Mouse (Mus musculus) kidney, embryonic 15.5 days (tissue): ENCODE results near the gene Itpr1. TPM values are rescaled to one million over a fixed set of nuclear protein-coding genes. Genes with fewer than 3 reads are reported as not detected.

Experiments
- ATAC-seq: fragments of 200-750 bp; cut with Nextera tagmentation; replicated peaks from 2 replicates; pipeline ENCODE4 v1.8.0; 2017; ENCODE audit warnings: moderate TSS enrichment; ENCODE audit not compliant: low FRiP score
- H3K27ac ChIP-seq: fragments of 300-500 bp; sonication (generic); 2 replicates; pipeline ENCODE4 v1.5.1; 2015; ENCODE audit warnings: mild to moderate bottlenecking, inconsistent platforms
- H3K27me3 ChIP-seq: fragments of 300-500 bp; sonication (generic); 2 replicates; pipeline ENCODE4 v1.6.1; 2015; ENCODE audit warnings: inconsistent platforms
- H3K36me3 ChIP-seq: fragments of 300-500 bp; sonication (generic); 2 replicates; pipeline ENCODE4 v1.6.1; 2015; ENCODE audit warnings: inconsistent platforms
- H3K4me1 ChIP-seq: fragments of 300-500 bp; sonication (generic); 2 replicates; pipeline ENCODE4 v1.6.1; 2015; ENCODE audit warnings: inconsistent platforms
- H3K4me2 ChIP-seq: fragments of 300-500 bp; sonication (generic); 2 replicates; pipeline ENCODE4 v1.6.1; 2015; ENCODE audit warnings: moderate library complexity, mild to moderate bottlenecking, inconsistent platforms
- H3K4me3 ChIP-seq: fragments of 300-500 bp; sonication (generic); replicated peaks from 2 replicates; pipeline ENCODE4 v1.5.1; 2015; ENCODE audit warnings: mild to moderate bottlenecking, inconsistent platforms
- H3K9ac ChIP-seq: fragments of 300-500 bp; sonication (generic); 2 replicates; pipeline ENCODE4 v1.6.1; 2015; ENCODE audit warnings: mild to moderate bottlenecking, inconsistent platforms
- H3K9me3 ChIP-seq: fragments of 300-500 bp; sonication (generic); replicated peaks from 2 replicates; pipeline ENCODE4 v1.6.1; 2016; ENCODE audit warnings: inconsistent platforms
- WGBS: fragments of 180-500 bp; shearing (Covaris S2); methylation state at CpG from one replicate; pipeline ENCODE4 v1.1.7; 2015; ENCODE audit warnings: mixed read lengths; 5-methylcytosine and 5-hydroxymethylcytosine counted together
- polyA plus RNA-seq: library from polyadenylated mRNA; unstranded; fragments of >200 nt; fragmentation: Nextera tagmentation; extraction: Ambion mirVana; gene quantifications from 2 replicates; pipeline ENCODE4 v1.2.1, GENCODE M21; 2015

The Itpr1 gene
- polyA plus RNA-seq, 1 experiment from 2014 or later, result 19.4 TPM

DNA sequence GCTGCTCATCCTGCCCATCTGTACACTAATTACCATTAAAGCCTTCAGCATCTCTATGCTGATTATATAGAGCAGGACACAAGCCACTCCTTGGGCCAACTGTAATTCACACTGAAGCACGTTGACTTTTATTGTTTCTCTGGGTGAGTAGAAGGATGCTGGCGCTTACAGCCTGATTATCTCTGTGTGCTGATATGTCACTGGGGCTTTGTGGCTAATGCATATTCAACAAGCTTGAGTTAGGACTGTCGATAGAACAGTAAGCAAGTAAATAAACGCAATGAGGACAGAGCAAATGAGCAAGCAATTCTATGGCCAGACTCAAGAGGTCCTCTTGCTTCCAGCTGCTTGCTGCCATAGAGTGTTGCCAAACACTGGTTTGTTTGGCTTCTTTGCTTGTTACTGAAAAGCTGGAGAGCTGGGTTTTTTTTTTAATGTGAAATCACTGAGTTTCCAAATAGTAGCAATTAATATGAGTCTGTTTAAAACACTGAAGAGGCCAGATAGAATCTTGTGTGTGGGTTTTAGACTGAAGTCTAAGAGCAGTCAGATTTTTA, 103.5 kb downstream of the Itpr1 start:
- no peak overlapping the region for H3K27ac ChIP-seq
- WGBS, result 83% methylated on average over 4 of the region's 4 CpGs
- ATAC-seq, result no peak
- no peaks in the 10 kb centered on the region for H3K36me3 ChIP-seq
- no peaks in the 10 kb centered on the region for H3K9me3 ChIP-seq
- H3K4me2 ChIP-seq, result no peak overlapping the region
- no peak overlapping the region for H3K9ac ChIP-seq
- peaks cover under 1% of the 10 kb centered on the region; the same call in 1 of the 2 replicates for H3K4me1 ChIP-seq
- H3K27me3 ChIP-seq, result no peaks in the 10 kb centered on the region
- H3K4me3 ChIP-seq, result no peak overlapping the region

DNA sequence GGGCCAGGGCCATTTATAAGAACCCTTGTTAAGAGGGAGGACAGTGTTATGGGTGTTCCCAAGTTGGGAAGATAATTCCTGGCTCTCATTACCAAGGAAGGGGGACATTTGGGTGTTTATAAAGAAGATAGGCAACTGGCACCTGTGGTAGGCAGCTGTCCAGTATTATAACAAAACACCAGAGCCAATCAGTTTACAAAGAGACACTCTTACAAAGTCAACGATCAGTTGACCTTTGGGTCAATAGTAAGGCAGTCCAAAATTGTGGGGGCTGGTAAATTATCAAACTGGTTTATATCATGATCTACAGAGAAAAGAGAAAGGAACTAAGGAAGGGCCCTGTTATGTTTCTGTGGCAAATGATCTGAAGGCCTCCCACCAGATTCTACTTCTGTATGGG, 104.1 kb downstream of the Itpr1 start:
- Histone ChIP-seq H3K4me1 (peaks cover 4% of the 10 kb centered on the region; the same call in 1 of the 2 replicates), H3K27ac (no peak overlapping the region), H3K36me3 (no peaks in the 10 kb centered on the region), H3K9me3 (no peaks in the 10 kb centered on the region), H3K9ac (no peak overlapping the region), H3K4me3 (no peak overlapping the region), H3K27me3 (no peaks in the 10 kb centered on the region), H3K4me2 (no peak overlapping the region)
- 91% methylated on average over 1 of the region's 1 CpGs for whole genome bisulfite sequencing
- no peak for ATAC-seq

DNA sequence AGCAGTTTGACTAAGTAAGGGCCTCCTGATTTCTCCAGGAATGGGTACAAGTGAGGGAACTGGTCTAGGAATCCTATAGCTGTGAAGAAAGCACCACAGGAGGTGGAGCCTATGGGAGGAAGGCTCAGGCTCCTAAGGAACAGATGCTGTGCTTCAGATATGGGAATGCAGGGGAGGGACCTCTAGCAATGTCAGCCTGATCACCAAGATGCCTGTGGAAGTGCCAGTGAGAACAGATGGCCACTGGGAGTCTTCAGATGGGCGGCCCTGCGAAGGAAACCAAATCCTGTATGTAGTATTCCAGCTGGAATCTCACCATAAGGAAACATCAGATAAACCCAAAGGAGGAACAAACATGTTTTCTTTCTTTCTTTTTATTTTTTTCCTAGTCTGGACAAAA, 108.8 kb downstream of the Itpr1 start:
- no peaks in the 10 kb centered on the region for H3K36me3 ChIP-seq
- H3K27ac ChIP-seq, result 0 out of 2 replicates have a peak overlapping the region, but pooled peaks have one; percentile 10
- no peak overlapping the region for H3K4me2 ChIP-seq
- no peak overlapping the region for H3K4me3 ChIP-seq
- peak; percentile 66 for ATAC-seq
- peaks cover 8% of the 10 kb centered on the region; the same call in 1 of the 2 replicates for H3K4me1 ChIP-seq
- H3K27me3 ChIP-seq, result no peaks in the 10 kb centered on the region
- no peaks in the 10 kb centered on the region for H3K9me3 ChIP-seq
- no peak overlapping the region for H3K9ac ChIP-seq
- WGBS, result 41% methylated on average over 2 of the region's 2 CpGs

DNA sequence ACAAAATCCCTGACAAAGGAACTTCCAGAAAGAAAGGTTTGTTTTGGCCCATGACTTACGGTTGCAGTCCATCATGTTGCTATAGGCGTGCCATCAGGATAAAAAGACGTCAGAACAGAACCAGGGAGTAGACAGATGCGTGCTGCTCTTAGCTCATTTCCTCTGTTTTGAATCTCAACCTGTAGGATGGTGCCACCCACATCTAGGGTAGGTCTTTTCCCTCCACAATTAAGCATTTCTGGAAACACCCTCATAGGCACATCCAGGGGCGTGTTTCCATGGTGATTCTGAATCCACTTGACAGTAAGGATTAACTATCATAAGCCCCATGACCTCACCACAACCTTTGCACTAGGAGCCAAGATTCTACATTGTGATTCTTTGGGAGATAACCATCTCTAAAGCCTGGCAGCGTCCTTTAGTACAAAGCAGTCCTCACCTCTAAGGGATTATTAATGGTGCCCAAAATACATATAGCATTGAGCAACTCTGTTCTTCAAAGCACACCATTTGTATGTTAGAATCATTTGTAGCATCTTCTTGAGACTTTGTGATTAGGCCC, 111.6 kb downstream of the Itpr1 start:
- no peak overlapping the region for H3K4me2 ChIP-seq
- H3K9me3 ChIP-seq, result no peaks in the 10 kb centered on the region
- no peak overlapping the region for H3K27ac ChIP-seq
- no peak overlapping the region for H3K9ac ChIP-seq
- peaks cover 21% of the 10 kb centered on the region for H3K4me1 ChIP-seq
- H3K4me3 ChIP-seq, result no peak overlapping the region
- H3K27me3 ChIP-seq, result no peaks in the 10 kb centered on the region
- H3K36me3 ChIP-seq, result no peaks in the 10 kb centered on the region
- no peak for ATAC-seq
- WGBS, result 83% methylated on average over 6 of the region's 6 CpGs

DNA sequence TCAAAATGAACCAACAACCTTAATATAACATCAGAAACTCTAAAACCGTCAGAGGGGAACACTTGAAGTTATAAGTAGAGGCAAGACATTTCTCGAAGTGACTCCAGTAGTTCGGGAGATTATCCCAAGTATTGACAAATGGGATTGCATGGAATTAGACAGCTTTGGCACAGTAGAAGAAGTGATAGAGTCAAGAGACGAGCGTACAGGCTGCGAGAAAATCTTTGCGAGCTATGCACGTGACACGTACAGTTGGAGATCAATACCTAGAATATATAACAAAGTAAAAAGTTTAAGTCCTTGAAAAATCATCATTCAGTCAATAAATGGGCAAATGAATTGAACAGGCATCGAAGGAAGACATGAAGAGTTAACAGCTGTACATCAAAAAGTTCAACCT, 112.5 kb downstream of the Itpr1 start:
- H3K36me3 ChIP-seq, result no peaks in the 10 kb centered on the region
- H3K4me1 ChIP-seq, result peaks cover 21% of the 10 kb centered on the region
- no peak overlapping the region for H3K4me3 ChIP-seq
- H3K27me3 ChIP-seq, result no peaks in the 10 kb centered on the region
- ATAC-seq, result no peak
- no peaks in the 10 kb centered on the region for H3K9me3 ChIP-seq
- no peak overlapping the region for H3K4me2 ChIP-seq
- no peak overlapping the region for H3K27ac ChIP-seq
- no peak overlapping the region for H3K9ac ChIP-seq
- 95% methylated on average over 10 of the region's 10 CpGs for WGBS

DNA sequence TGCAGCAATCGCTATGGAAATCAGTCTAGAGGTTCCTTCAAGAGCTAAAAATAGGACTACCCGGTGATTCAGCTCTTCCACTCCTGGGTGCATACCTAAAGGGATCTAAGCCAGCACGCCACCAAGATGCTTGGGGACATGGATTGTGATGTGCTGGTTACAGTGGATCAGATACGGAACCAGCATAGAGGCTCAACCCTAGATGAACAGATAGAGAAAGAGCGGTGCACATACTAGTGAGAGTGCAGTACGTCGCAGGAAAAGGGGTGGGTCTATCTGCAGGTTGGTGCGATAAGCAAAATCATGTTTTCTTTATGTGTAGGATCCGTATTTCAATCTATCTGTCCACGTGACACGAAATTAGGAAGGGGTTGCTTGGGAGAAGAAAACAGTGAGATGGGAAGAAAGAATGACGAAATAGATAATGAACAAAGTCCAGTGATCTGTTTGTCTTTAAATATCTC, 113.1 kb downstream of the Itpr1 start:
- ATAC-seq, result no peak
- no peaks in the 10 kb centered on the region for H3K27me3 ChIP-seq
- peaks cover 21% of the 10 kb centered on the region for H3K4me1 ChIP-seq
- no peaks in the 10 kb centered on the region for H3K36me3 ChIP-seq
- no peaks in the 10 kb centered on the region for H3K9me3 ChIP-seq
- H3K27ac ChIP-seq, result no peak overlapping the region
- WGBS, result 89% methylated on average over 12 of the region's 12 CpGs
- no peak overlapping the region for H3K4me3 ChIP-seq
- H3K4me2 ChIP-seq, result no peak overlapping the region
- H3K9ac ChIP-seq, result no peak overlapping the region

DNA sequence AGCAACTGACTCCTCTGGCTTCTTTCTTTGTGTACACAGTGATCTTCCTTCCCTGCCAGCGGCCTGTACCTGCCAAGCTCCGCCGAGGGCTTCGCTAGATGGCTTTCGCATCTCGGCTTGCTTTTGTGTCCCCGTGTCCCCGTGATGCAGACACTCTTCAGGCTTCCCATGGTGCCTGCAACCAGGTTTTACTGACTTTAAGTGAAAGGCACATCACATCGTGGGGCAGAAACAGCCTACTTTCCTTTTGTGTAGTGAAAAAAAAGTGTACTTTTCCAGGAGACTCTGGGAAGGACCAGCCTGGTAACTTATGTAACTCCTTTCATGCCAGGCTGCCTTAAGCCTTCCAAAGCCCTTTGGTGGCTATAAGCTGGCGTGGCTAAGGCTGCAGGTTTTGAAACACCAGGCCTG, 113.9 kb downstream of the Itpr1 start:
- Histone ChIP-seq H3K4me2 (no peak overlapping the region), H3K9ac (no peak overlapping the region), H3K27me3 (no peaks in the 10 kb centered on the region), H3K4me3 (no peak overlapping the region), H3K36me3 (no peaks in the 10 kb centered on the region), H3K4me1 (peaks cover 17% of the 10 kb centered on the region), H3K9me3 (no peaks in the 10 kb centered on the region), H3K27ac (peak overlapping the region; percentile 72)
- ATAC-seq, result no peak
- 86% methylated on average over 10 of the region's 10 CpGs for WGBS

DNA sequence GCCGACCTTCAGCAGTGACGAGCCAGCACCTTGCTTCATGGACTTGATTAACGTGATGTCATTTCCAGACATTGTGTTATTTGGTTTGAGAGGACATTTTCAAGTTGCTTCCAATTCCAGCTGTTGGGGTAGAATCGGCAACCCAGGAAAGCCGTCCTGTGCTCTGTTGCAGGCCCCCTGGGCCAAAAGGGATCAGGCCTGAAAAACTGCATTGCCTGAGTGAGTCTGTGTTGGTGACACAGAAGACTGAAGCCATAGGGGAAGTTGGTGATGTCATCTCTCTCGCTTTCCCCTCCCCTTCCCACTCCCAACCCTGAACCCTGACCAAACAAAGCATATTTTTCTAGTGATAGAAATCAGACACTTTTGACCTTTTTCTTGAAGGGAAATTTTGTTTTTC, 114.7 kb downstream of the Itpr1 start:
- WGBS, result 46% methylated on average over 6 of the region's 6 CpGs
- no peak overlapping the region for H3K4me3 ChIP-seq
- ATAC-seq, result no peak; the same call in 1 of the 2 replicates

DNA sequence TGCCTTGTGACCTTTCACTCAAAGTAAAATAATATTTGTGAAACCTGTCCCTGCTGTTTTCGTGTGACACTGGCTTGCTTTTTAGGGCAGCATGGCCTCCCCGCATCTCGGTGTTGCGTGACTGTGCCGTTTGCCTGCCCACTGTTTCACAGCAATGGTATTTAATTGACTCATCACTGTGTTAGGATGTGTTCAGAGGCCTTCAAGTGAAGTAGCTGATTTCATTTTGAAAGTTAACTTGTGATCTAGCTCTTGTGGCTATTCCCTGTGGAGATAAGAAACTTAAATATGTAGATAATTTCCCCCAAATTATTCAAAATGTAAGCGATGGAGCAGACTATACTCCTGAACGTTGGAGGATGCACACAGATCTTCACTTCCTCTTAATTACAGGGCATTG, 115.4 kb downstream of the Itpr1 start:
- Histone ChIP-seq H3K27ac (no peak overlapping the region), H3K4me3 (no peak overlapping the region), H3K36me3 (no peaks in the 10 kb centered on the region), H3K9me3 (no peaks in the 10 kb centered on the region), H3K27me3 (no peaks in the 10 kb centered on the region), H3K4me1 (peaks cover 17% of the 10 kb centered on the region), H3K4me2 (no peak overlapping the region), H3K9ac (no peak overlapping the region)
- WGBS, result 71% methylated on average over 7 of the region's 7 CpGs
- no peak for ATAC-seq

More for the DNA sequence above, 114.7 kb downstream of the Itpr1 start:
- Histone ChIP-seq H3K4me1 (peaks cover 17% of the 10 kb centered on the region), H3K9me3 (no peaks in the 10 kb centered on the region), H3K36me3 (no peaks in the 10 kb centered on the region), H3K27me3 (no peaks in the 10 kb centered on the region), H3K9ac (no peak overlapping the region), H3K4me2 (no peak overlapping the region), H3K27ac (peak overlapping the region; percentile 72)

DNA sequence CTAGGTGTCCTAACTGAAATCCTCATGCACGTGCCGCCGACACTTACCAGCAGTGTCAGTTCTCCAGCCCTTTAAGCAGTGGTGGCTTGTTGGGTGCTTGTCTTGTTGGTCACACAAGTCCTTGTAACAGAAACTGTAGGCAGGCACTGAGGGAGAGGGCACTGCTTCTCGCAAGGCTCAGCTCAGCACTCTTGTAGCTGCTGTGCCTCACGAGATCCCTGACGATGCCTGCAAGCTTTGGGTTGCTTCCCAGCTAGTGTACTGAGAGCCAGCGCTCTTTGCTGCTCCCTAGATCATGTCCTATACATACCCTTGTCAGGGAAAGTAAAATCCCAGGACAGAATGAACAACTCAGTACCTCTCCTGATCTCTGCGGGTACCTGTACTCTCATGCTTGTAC, 117.6 kb downstream of the Itpr1 start:
- no peaks in the 10 kb centered on the region for H3K27me3 ChIP-seq
- WGBS, result 76% methylated on average over 8 of the region's 8 CpGs
- no peak overlapping the region for H3K4me2 ChIP-seq
- H3K4me1 ChIP-seq, result peaks cover 17% of the 10 kb centered on the region
- H3K36me3 ChIP-seq, result no peaks in the 10 kb centered on the region
- ATAC-seq, result no peak
- H3K27ac ChIP-seq, result no peak overlapping the region
- H3K9me3 ChIP-seq, result no peaks in the 10 kb centered on the region
- H3K9ac ChIP-seq, result no peak overlapping the region
- no peak overlapping the region for H3K4me3 ChIP-seq

DNA sequence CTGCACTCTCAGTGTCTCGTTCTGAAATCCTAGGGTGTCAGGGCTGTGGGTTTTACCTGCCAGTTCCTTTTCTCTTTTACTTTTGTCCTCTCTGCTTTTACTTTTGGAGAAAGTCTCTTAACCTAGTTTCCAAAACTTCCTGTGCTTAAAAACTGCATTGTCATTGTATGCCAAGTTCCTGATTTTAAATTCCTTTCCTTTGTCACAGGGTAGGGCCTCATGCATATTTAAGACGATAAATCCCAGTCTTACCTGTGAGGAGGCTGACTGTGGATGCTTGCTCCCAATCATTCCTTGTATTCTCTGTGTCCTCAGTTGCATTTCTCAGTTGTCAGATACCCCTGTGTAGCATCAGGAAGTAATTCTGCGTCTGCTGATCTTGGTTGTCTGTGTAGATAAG, 118.4 kb downstream of the Itpr1 start:
- WGBS, result 72% methylated on average over 3 of the region's 3 CpGs
- Histone ChIP-seq H3K27ac (no peak overlapping the region), H3K9ac (no peak overlapping the region), H3K4me1 (peaks cover 17% of the 10 kb centered on the region), H3K4me3 (no peak overlapping the region), H3K27me3 (no peaks in the 10 kb centered on the region), H3K9me3 (no peaks in the 10 kb centered on the region), H3K4me2 (no peak overlapping the region), H3K36me3 (no peaks in the 10 kb centered on the region)
- no peak for ATAC-seq

DNA sequence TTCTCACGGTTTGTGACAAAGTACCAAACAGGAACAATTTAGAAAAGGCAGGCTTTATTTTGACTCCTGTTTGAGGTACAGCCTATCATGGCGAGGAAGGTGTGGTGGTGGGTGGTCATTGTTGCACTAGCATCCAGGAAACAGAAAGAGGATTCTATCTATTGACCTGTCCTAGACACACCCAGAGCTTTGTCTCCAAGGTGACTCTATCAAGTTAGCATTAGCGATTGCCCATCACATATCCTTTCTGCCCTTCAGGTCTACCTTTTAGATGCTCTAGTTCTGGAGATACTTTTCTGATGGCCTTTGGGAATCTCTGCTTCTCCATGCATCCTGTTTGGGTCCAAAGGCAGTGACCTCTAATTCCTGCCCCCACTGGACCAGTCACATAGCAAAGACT, 121.2 kb downstream of the Itpr1 start:
- no peaks in the 10 kb centered on the region for H3K36me3 ChIP-seq
- no peak overlapping the region for H3K27ac ChIP-seq
- no peaks in the 10 kb centered on the region for H3K9me3 ChIP-seq
- no peak for ATAC-seq
- no peaks in the 10 kb centered on the region for H3K27me3 ChIP-seq
- no peak overlapping the region for H3K4me2 ChIP-seq
- H3K4me3 ChIP-seq, result no peak overlapping the region
- 89% methylated on average over 3 of the region's 3 CpGs for WGBS
- no peak overlapping the region for H3K9ac ChIP-seq
- H3K4me1 ChIP-seq, result no peaks in the 10 kb centered on the region
